Mouse (Mus musculus): ENCODE measurements around the gene Cyp1b1. TPM values are rescaled to one million over a fixed set of nuclear protein-coding genes. Genes with fewer than 3 reads are reported as not detected.

Cyp1b1 gene
- total and polyA plus RNA-seq, 2 experiments from 2014 or later = 5.2 to 7.5 TPM

- no peak overlapping the region for H3K4me3 ChIP-seq (ENCODE audit: low read depth, low read length)
- no peaks in the 10 kb centered on the region for H3K4me1 ChIP-seq (ENCODE audit: insufficient read depth)
- no peaks in the 10 kb centered on the region for H3K36me3 ChIP-seq (ENCODE audit: insufficient read depth)
- H3K27me3 ChIP-seq (ENCODE audit: insufficient read depth, low read length) = no peaks in the 10 kb centered on the region
- ATAC-seq = no peak
- WGBS = 61% methylated on average over 3 of the region's 3 CpGs
- H3K9me3 ChIP-seq (ENCODE audit: low read length) = no peaks in the 10 kb centered on the region
- no peak for TF ChIP-seq CTCF (IDR thresholded peaks at IDR 0.05; ENCODE audit: low read depth)
- H3K27ac ChIP-seq (ENCODE audit: low read depth, low read length) = no peak overlapping the region
- H3K4me2 ChIP-seq (ENCODE audit: low read depth) = no peak overlapping the region
- H3K9ac ChIP-seq = no peak overlapping the region
- DNase-seq = no peak
These were observed 60.7 kb downstream of the Cyp1b1 start for GRCm38 (mm10) chr17:79654187-79654586.

- no peaks in the 10 kb centered on the region for H3K9me3 ChIP-seq (ENCODE audit: low read length)
- no peak overlapping the region for H3K4me2 ChIP-seq (ENCODE audit: low read depth)
- TF ChIP-seq CTCF (IDR thresholded peaks at IDR 0.05; ENCODE audit: low read depth) = no peak
- H3K27ac ChIP-seq (ENCODE audit: low read depth, low read length) = no peak overlapping the region
- H3K27me3 ChIP-seq (ENCODE audit: insufficient read depth, low read length) = no peaks in the 10 kb centered on the region
- no peak for DNase-seq
- no peak overlapping the region for H3K9ac ChIP-seq
- ATAC-seq = no peak
- H3K36me3 ChIP-seq (ENCODE audit: insufficient read depth) = no peaks in the 10 kb centered on the region
- H3K4me1 ChIP-seq (ENCODE audit: insufficient read depth) = no peaks in the 10 kb centered on the region
- 100% methylated on average over 1 of the region's 1 CpGs for WGBS
- no peak overlapping the region for H3K4me3 ChIP-seq (ENCODE audit: low read depth, low read length)
These were observed 61.7 kb downstream of the Cyp1b1 start for GRCm38 (mm10) chr17:79653171-79653570.

Other genes with a start within 250 kb of the Cyp1b1 start
- gene Rmdn2, start 103.2 kb downstream of the Cyp1b1 start, total RNA-seq (2014; rRNA removed) = 5.8 and 12.0 TPM in 2 replicates
- gene Rmdn2, start 103.2 kb downstream of the Cyp1b1 start, polyA plus RNA-seq (2015; fragmentation: Nextera tagmentation; extraction: Ambion mirVana) = 7.3 and 9.4 TPM in 2 replicates
- gene Atl2, start 181.1 kb upstream of the Cyp1b1 start, total RNA-seq (2014; rRNA removed) = 28.4 and 34.1 TPM in 2 replicates
- 16.7 and 27.2 TPM in 2 replicates for gene Atl2, start 181.1 kb upstream of the Cyp1b1 start, polyA plus RNA-seq (2015; fragmentation: Nextera tagmentation; extraction: Ambion mirVana)